Comparison of ENCODE assay signal across 8 mouse cellular contexts in the genomic region with DNA sequence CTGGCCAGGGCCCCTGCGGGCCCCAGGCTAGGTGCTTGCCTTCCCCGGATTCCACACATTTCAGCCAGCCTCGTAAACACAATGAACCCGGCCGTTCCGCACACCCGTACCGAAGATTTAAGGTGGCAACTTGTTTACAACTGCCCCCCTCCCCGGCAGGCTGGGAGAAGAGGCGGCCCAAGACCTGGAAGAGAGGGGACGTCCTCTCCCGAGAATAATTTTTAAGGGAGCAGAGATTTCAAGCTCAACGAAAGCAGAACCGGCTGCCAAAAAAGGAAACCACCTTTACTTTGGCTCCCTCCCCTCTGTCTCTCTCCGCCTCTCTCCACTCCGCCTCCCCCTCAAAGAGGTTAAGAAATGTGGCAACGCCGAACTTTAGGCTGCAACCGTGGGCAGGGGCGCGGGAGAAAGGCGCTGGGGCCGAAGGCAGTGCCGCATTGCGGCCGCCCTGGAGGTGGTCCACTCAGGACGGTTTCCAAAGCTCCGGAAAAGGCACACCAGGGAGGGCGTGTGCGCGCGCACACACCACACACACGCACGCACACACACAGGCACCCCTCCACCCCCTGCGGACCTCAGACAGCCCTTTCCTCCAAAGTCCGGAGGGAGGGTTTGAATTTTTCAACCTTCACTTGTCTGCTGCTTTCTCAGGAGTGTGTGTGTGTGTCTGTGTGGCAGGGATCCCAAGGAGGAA. TPM values are rescaled to one million over a fixed set of nuclear protein-coding genes. Genes with fewer than 3 reads are reported as not detected.
DNase-seq lines count a peak whose midpoint lies in the region; ATAC-seq and TF ChIP-seq lines count a peak whose summit lies in the region.

No protein-coding gene starts in this region.

- TF ChIP-seq CTCF in C2C12 (IDR thresholded peaks at IDR 0.05; ENCODE audit: control insufficient read depth, insufficient read depth, insufficient read length): no peak
- TF ChIP-seq CTCF in heart, adult 2 months (IDR thresholded peaks at IDR 0.05): no peak

- H3K36me3 ChIP-seq in C2C12 (ENCODE audit: control insufficient read depth, insufficient read depth): no peaks in the 10 kb centered on the region
- H3K36me3 ChIP-seq in embryonic facial prominence, embryonic 13.5 days: peaks cover 7% of the 10 kb centered on the region; the same call in 1 of the 2 replicates
- H3K36me3 ChIP-seq in heart, adult 2 months (ENCODE audit: control insufficient read depth, insufficient read depth, low read length): no peaks in the 10 kb centered on the region
- no peaks in the 10 kb centered on the region; the same call in 1 of the 2 replicates for H3K36me3 ChIP-seq in liver, embryonic 16.5 days (ENCODE audit: control insufficient read depth, insufficient read depth)
- H3K36me3 ChIP-seq in neural tube, embryonic 13.5 days: 0 out of 2 replicates have a peak, but pooled peaks cover 5% of the 10 kb centered on the region

- H3K27me3 ChIP-seq in C2C12 (ENCODE audit: control insufficient read depth, insufficient read depth, insufficient read length): no peaks in the 10 kb centered on the region
- peaks cover 6% of the 10 kb centered on the region for H3K27me3 ChIP-seq in embryonic facial prominence, embryonic 13.5 days
- no peaks in the 10 kb centered on the region for H3K27me3 ChIP-seq in heart, adult 2 months (ENCODE audit: control insufficient read depth, insufficient read depth, low read length)
- H3K27me3 ChIP-seq in liver, embryonic 16.5 days (ENCODE audit: control insufficient read depth, insufficient read depth, low read depth, low read length): peaks cover 10% of the 10 kb centered on the region
- peaks cover 9% of the 10 kb centered on the region for H3K27me3 ChIP-seq in neural tube, embryonic 13.5 days

- peak overlapping the region; percentile 78 for H3ac ChIP-seq in C2C12 (ENCODE audit: control insufficient read depth, insufficient read length, low read depth)

- intact Hi-C loops in heart, adult 2 months (cut with DNase I): loop anchor here (5.0 to 10.0 kb wide), 6 partner anchors 37 to 600 kb away; a partner anchor contains a TSS

- peak overlapping the region; percentile 99 for H3K9ac ChIP-seq in embryonic facial prominence, embryonic 13.5 days
- peak overlapping the region; percentile 92 for H3K9ac ChIP-seq in heart, adult 2 months (ENCODE audit: low read depth, low read length)
- H3K9ac ChIP-seq in liver, embryonic 16.5 days (ENCODE audit: low read depth, low read length): peak overlapping the region; percentile 80
- peak overlapping the region; percentile 99 for H3K9ac ChIP-seq in neural tube, embryonic 13.5 days

- peak; percentile 82 for DNase-seq in adrenal gland, postnatal 25 days
- DNase-seq in heart, adult 2 months: peak; percentile 84 to 85
- peak; percentile 87 to 92 for DNase-seq in kidney, adult 8-10 months
- DNase-seq in testis, postnatal 14 days (ENCODE audit: low spot score): peak; percentile 74

- peaks cover 35% of the 10 kb centered on the region for H3K4me1 ChIP-seq in embryonic facial prominence, embryonic 13.5 days
- no peaks in the 10 kb centered on the region; the same call in 1 of the 2 replicates for H3K4me1 ChIP-seq in heart, adult 2 months (ENCODE audit: control insufficient read depth, insufficient read depth, low read length)
- peaks cover 25% of the 10 kb centered on the region for H3K4me1 ChIP-seq in liver, embryonic 16.5 days (ENCODE audit: control insufficient read depth, low read depth, low read length)
- peaks cover 54% of the 10 kb centered on the region for H3K4me1 ChIP-seq in neural tube, embryonic 13.5 days (replicated peaks)

- peak; percentile 84 for TF ChIP-seq POLR2A in heart, adult 2 months (IDR thresholded peaks at IDR 0.05; ENCODE audit: insufficient read depth, low read depth, low read length)

- peak overlapping the region; percentile 96 for H3K4me2 ChIP-seq in embryonic facial prominence, embryonic 13.5 days
- H3K4me2 ChIP-seq in liver, embryonic 16.5 days (ENCODE audit: low read depth, low read length): peak overlapping the region; percentile 97
- H3K4me2 ChIP-seq in neural tube, embryonic 13.5 days: peak overlapping the region; percentile 95

- H3K27ac ChIP-seq in embryonic facial prominence, embryonic 13.5 days: peak overlapping the region; percentile 100
- H3K27ac ChIP-seq in heart, adult 2 months: peak overlapping the region; percentile 96
- H3K27ac ChIP-seq in liver, embryonic 16.5 days (ENCODE audit: low read length): peak overlapping the region; percentile 83
- peak overlapping the region; percentile 99 for H3K27ac ChIP-seq in neural tube, embryonic 13.5 days (replicated peaks)

- H3K4me3 ChIP-seq in C2C12 (ENCODE audit: insufficient read depth, poor library complexity, severe bottlenecking): peak overlapping the region; percentile 56
- H3K4me3 ChIP-seq in embryonic facial prominence, embryonic 13.5 days: peak overlapping the region; percentile 94
- peak overlapping the region; percentile 78 for H3K4me3 ChIP-seq in heart, adult 2 months
- peak overlapping the region; percentile 86 for H3K4me3 ChIP-seq in liver, embryonic 16.5 days (ENCODE audit: low read depth, low read length)
- peak overlapping the region; percentile 95 for H3K4me3 ChIP-seq in neural tube, embryonic 13.5 days

- under 1% methylated on average over 36 of the region's 36 CpGs for whole genome bisulfite sequencing in embryonic facial prominence, embryonic 13.5 days
- WGBS in heart, adult 2 months: under 1% methylated on average over 36 of the region's 36 CpGs
- WGBS in liver, embryonic 16.5 days (ENCODE audit: insufficient replicate concordance): 0% methylated on average over 36 of the region's 36 CpGs
- WGBS in neural tube, embryonic 13.5 days: 0% methylated on average over 36 of the region's 36 CpGs

- H3K79me3 ChIP-seq in C2C12 (ENCODE audit: low read depth): peaks cover 14% of the 10 kb centered on the region

- peaks cover 47% of the 10 kb centered on the region for H3K79me2 ChIP-seq in C2C12 (ENCODE audit: control insufficient read depth, insufficient read depth)
- peaks cover 1% of the 10 kb centered on the region; the same call in 1 of the 2 replicates for H3K79me2 ChIP-seq in heart, adult 2 months (replicated peaks; ENCODE audit: control insufficient read depth, insufficient read depth, low read length)

- H3K9me3 ChIP-seq in embryonic facial prominence, embryonic 13.5 days: no peaks in the 10 kb centered on the region
- no peaks in the 10 kb centered on the region for H3K9me3 ChIP-seq in liver, embryonic 16.5 days (replicated peaks; ENCODE audit: control insufficient read depth, low read length)
- H3K9me3 ChIP-seq in neural tube, embryonic 13.5 days: no peaks in the 10 kb centered on the region

- ATAC-seq in embryonic facial prominence, embryonic 13.5 days (ENCODE audit: insufficient number of reproducible peaks, insufficient read depth, low FRiP score, low TSS enrichment, low read depth): no peak
- peak; percentile 27 for ATAC-seq in liver, embryonic 16.5 days (ENCODE audit: low read depth)
- ATAC-seq in neural tube, embryonic 13.5 days (ENCODE audit: low read depth): no peak

- TF ChIP-seq EP300 in heart, adult 2 months (IDR thresholded peaks at IDR 0.05; ENCODE audit: insufficient read depth, low read depth, low read length): peak; percentile 32; the same call in 1 of the 2 replicates

TF ChIP-seq in C2C12, 6 proteins besides CTCF, POLR2A, EP300 and RAD21:
- TF ChIP-seq CEBPB (IDR thresholded peaks at IDR 0.05; ENCODE audit: low read depth) (no peak), MAX (IDR thresholded peaks at IDR 0.05) (no peak), USF1 (IDR thresholded peaks at IDR 0.05; ENCODE audit: low read depth) (no peak), MYOG (IDR thresholded peaks at IDR 0.05; ENCODE audit: control insufficient read depth, extremely low read depth, insufficient read length) (no peak), MYOD1 (IDR thresholded peaks at IDR 0.05; ENCODE audit: control insufficient read depth, insufficient read length, low read depth) (no peak), FOSL1 (IDR thresholded peaks at IDR 0.05; ENCODE audit: insufficient read depth, low read length, poor library complexity, severe bottlenecking) (no peak)

RNA-seq across cellular contexts. Expression of a gene that starts 8.6 kb away (rescaled TPM):
- 2.8 TPM for polyA plus RNA-seq in C2C12 (2012; fragmentation: generic; extraction: Trizol)
- 33.9 and 53.6 TPM in 2 replicates for total RNA-seq in adrenal gland, postnatal 25 days (2021)
- polyA plus RNA-seq in embryonic facial prominence, embryonic 13.5 days (2015; fragmentation: Nextera tagmentation; extraction: Ambion mirVana): 30.6 and 30.8 TPM in 2 replicates
- total RNA-seq in heart, adult 2 months (2021): 10 to 100 TPM in 1 of 2 experiments, 1 to 10 TPM in 1; 9.3 to 16.4 TPM
- polyA plus RNA-seq in heart, adult 2 months (2012; rRNA removed): 6.7 and 9.2 TPM in 2 replicates
- 2.9 and 3.1 TPM in 2 replicates for polyA plus RNA-seq in liver, embryonic 16.5 days (2015; fragmentation: Nextera tagmentation; extraction: Ambion mirVana)
- polyA plus RNA-seq in neural tube, embryonic 13.5 days (2015; fragmentation: Nextera tagmentation; extraction: Ambion mirVana): 19.2 and 22.1 TPM in 2 replicates
